23 mouse cellular contexts compared by ENCODE assay signal in genomic region chr6:27346311-27346710, GRCm38 (mm10).
DNase-seq lines count a peak whose midpoint lies in the region; ATAC-seq and TF ChIP-seq lines count a peak whose summit lies in the region.
"Had no signal": no experiment of that assay in that cellular context is flagged by ENCODE, and none has a peak within 500 bp of the region (broad histone marks: within the 10 kb centered on the region; RNA-seq: fewer than 3 reads in every experiment).

No protein-coding gene starts in this region.

- no peak overlapping the region for H3K4me3 ChIP-seq in ES-E14 (ENCODE audit: insufficient read depth in 1 of 2, low read depth in 1 of 2, low read length in 2 of 2, poor library complexity in 1 of 2, severe bottlenecking in 1 of 2)
- H3K4me3 ChIP-seq in forebrain, embryonic 12.5 days (replicated peaks): no peak overlapping the region
- H3K4me3 ChIP-seq: forebrain, embryonic 10.5 days; hindbrain, embryonic 12.5 days; hindbrain, embryonic 15.5 days had no signal

- no peak overlapping the region for H3K27ac ChIP-seq in ES-E14 (ENCODE audit: insufficient read depth, low read depth, low read length, poor library complexity, severe bottlenecking)
- H3K27ac ChIP-seq in forebrain, embryonic 12.5 days: no peak overlapping the region
- H3K27ac ChIP-seq: forebrain, embryonic 10.5 days; hindbrain, embryonic 12.5 days; hindbrain, embryonic 15.5 days had no signal

- no peak overlapping the region for H3K4me2 ChIP-seq in forebrain, embryonic 12.5 days
- H3K4me2 ChIP-seq: heart, embryonic 11.5 days; hindbrain, embryonic 12.5 days; hindbrain, embryonic 15.5 days had no signal

- H3K4me1 ChIP-seq in ES-E14 (ENCODE audit: control insufficient read depth in 2 of 2, insufficient read depth in 2 of 2, low read length in 2 of 2, poor library complexity in 1 of 2): 0 out of 4 replicates have a peak, but pooled peaks cover 0 to 2% of the 10 kb centered on the region in 2 experiments
- H3K4me1 ChIP-seq in forebrain, embryonic 12.5 days: no peaks in the 10 kb centered on the region; the same call in 1 of the 2 replicates
- H3K4me1 ChIP-seq: forebrain, embryonic 10.5 days; hindbrain, embryonic 12.5 days; hindbrain, embryonic 15.5 days had no signal

- WGBS in forebrain, embryonic 12.5 days: 78% methylated on average over 1 of the region's 1 CpGs

- DNase-seq in ES-CJ7 (ENCODE audit: low read depth, low spot score) (peak; percentile 87), ES-E14 (ENCODE audit: low read depth, low spot score) (peak; percentile 30), ZHBTc4 (ENCODE audit: low read depth, low spot score) (peak; percentile 78)
- DNase-seq in forelimb bud, embryonic 11.5 days (ENCODE audit: low read depth, low spot score): peak; percentile 9
- DNase-seq in kidney, postnatal 36 days: no peak
- no peak for DNase-seq in urinary bladder, postnatal 14 days (ENCODE audit: low spot score)
- DNase-seq in heart, adult 11 months: no peak
- DNase-seq: adrenal gland, postnatal 10 days; adrenal gland, postnatal 36 days; cerebellum, adult 18-20 months; cerebellum, postnatal 14 days; forebrain, postnatal 0 days; gastrocnemius, postnatal 36 days; kidney, adult 2 months had no signal

- H3K36me3 ChIP-seq in ES-E14 (ENCODE audit: control insufficient read depth, insufficient read depth, low read length, poor library complexity, severe bottlenecking): no peaks in the 10 kb centered on the region
- H3K36me3 ChIP-seq in forebrain, embryonic 12.5 days (replicated peaks): no peaks in the 10 kb centered on the region
- H3K36me3 ChIP-seq: forebrain, embryonic 10.5 days; G1E; hindbrain, embryonic 12.5 days; hindbrain, embryonic 15.5 days had no signal

- ATAC-seq in forebrain, embryonic 12.5 days (ENCODE audit: low FRiP score): no peak
- ATAC-seq: CD4-positive, CD25-positive, alpha-beta regulatory T cell, adult 4 months; forebrain, embryonic 14.5 days; forebrain, postnatal 0 days; intestine, postnatal 0 days had no signal

- in situ Hi-C loops in ES-E14 (cut with MboI; ENCODE audit: low sequenced_read_pairs in 2 of 2, unreplicated experiment in 2 of 2): no loop called here

- H3K27me3 ChIP-seq in forebrain, embryonic 12.5 days: no peaks in the 10 kb centered on the region
- H3K27me3 ChIP-seq: hindbrain, embryonic 12.5 days; hindbrain, embryonic 15.5 days had no signal

- H3K9me3 ChIP-seq in ES-E14 (ENCODE audit: control insufficient read depth, insufficient read depth, low read depth, low read length): no peaks in the 10 kb centered on the region
- H3K9me3 ChIP-seq in forebrain, embryonic 12.5 days: no peaks in the 10 kb centered on the region
- H3K9me3 ChIP-seq: forebrain, embryonic 10.5 days; G1E; hindbrain, embryonic 12.5 days; hindbrain, embryonic 15.5 days had no signal

- no peak overlapping the region for H3K9ac ChIP-seq in ES-E14 (ENCODE audit: insufficient read depth, low read depth, low read length, poor library complexity, severe bottlenecking)
- H3K9ac ChIP-seq in forebrain, embryonic 12.5 days: no peak overlapping the region
- H3K9ac ChIP-seq: forebrain, postnatal 0 days; hindbrain, embryonic 12.5 days; hindbrain, embryonic 15.5 days had no signal

TF ChIP-seq in ES-E14, 5 proteins besides CTCF, POLR2A, EP300 and RAD21:
- TF ChIP-seq MAFK (IDR thresholded peaks at IDR 0.05; ENCODE audit: insufficient read depth, low read depth, low read length) (0 out of 2 replicates have a peak, but pooled peaks have one; percentile 40), CHD2 (IDR thresholded peaks at IDR 0.05; ENCODE audit: low read depth, low read length) (0 out of 2 replicates have a peak, but pooled peaks have one; percentile 42), ZC3H11A (IDR thresholded peaks at IDR 0.05; ENCODE audit: borderline replicate concordance, low read depth, low read length) (no peak), HCFC1 (IDR thresholded peaks at IDR 0.05; ENCODE audit: borderline replicate concordance, insufficient read depth, low read length) (no peak), ZNF384 (IDR thresholded peaks at IDR 0.05; ENCODE audit: low read depth, low read length) (no peak)

Comparison
In these comparisons a context has a peak if more than half of its experiments do, and no peak if none do; other contexts are left out.
1. DNase-seq: peak in ES-CJ7 (single experiment), ES-E14 (single experiment), ZHBTc4 (single experiment) and forelimb bud, embryonic 11.5 days (single experiment); none in kidney, postnatal 36 days (0 of 2), urinary bladder, postnatal 14 days (single experiment) and heart, adult 11 months (single experiment).